Mouse (Mus musculus): ENCODE results near the gene H2al1e.
"Not testable (repeated sequence)": the region's sequence is repeated elsewhere in the genome, so short reads cannot be mapped to it uniquely, and the experiment has no call there.

The H2al1e gene

DNA sequence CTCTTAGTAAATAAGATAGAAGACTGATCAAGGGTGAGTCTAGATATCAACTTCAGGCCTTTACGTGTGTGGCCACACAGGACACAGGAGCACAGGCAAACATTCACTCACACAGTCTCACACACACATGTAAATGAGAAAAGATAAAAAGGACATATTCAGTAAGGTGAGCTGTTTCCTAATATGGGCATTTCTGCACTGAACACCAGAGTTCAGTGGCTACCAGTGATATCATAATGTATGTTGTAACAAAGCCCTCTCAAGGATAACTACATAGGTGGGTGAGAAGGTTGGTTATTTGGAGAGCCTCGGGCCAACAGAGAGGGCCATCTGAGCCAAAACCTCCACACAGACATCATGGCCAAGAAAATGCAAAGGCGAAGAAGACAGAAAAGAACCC is at the start of gene H2al1e:
Gene H2al1e (plus strand): TSS at position 301 of the 400 bp plus-strand sequence.
- in situ Hi-C loops (cut with MboI; ENCODE audit: low sequenced_read_pairs), result not testable (repeated sequence)

DNA sequence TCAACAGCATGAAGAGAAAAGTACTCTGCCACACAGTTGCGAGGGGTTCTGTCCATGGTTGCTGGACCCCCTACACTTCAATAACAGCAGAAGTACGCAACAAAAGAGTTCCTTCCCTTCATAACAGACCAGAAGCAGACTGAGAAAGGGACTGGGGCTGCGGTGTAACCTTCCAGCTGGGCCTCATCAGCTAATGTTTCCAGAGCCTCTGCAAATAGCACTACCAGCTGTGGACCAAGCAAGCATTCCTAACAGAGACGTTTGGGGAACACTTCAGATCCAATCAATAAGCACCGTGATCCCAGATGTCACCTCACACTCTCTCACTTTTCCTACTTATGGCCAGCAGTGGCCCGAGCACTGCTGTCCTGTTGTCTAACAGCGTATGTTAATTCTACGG is 46.8 kb upstream of the H2al1e start:
- in situ Hi-C loops (cut with MboI; ENCODE audit: low sequenced_read_pairs), result no loop called here

DNA sequence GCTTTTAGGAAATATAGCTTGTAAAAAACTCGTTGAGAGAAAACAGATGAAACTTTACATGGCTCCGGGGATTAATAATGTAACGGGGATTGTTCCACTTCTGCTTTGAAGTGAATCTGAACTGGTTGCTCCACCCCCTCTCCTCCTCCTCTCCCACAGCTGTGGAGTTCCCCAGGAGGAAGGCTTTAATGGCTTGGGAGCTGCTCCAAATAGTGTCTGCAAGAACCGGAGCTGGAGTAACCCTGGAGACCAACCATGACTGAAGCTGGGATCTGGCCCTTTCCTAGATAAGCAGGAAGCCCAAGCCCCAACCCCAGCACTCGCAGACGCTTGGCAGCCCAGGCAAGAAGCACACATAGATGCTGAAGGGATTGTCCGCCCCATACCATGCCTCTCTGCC is 43.9 kb upstream of the H2al1e start:
- in situ Hi-C loops (cut with MboI; ENCODE audit: low sequenced_read_pairs), result no loop called here

DNA sequence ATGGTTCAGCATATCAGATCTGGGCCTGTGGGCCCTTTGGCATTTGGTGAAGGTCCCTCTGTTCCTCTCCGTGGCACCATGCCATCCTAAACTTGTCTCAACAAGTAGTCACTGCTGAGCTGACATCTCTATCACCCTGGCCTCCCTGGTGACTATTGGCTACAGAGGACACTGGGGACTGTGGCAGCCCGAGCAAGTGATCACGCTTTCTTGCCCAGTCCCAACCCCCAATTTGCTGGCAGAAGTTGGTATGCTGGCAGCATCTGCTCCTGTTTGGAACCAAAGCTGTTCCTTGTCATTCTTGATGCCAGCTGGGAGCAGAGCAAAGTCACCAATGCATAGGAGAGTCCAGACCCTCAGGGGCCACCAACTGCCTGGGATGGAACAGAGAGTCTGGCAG is 42.7 kb upstream of the H2al1e start:
- in situ Hi-C loops (cut with MboI; ENCODE audit: low sequenced_read_pairs), result no loop called here

DNA sequence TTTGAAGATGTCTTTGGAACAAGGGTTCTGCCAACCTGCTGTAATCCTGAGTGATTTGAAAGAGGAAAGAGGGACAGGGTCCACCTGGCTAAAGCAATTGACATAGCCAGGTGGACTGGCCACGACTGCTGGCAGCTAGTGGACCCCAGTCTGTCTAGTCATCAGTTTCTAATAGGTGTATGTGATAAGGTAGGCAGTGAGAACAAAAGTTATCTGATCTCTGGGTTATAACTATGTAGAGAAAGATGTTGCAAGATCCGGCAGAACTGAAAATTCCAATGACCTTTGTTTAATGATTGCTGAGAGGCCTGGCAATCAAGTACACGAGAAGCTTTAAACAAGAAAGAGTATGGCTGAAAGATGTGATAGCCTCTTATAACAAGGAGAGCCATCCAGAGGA is 38.5 kb upstream of the H2al1e start:
- in situ Hi-C loops (cut with MboI; ENCODE audit: low sequenced_read_pairs), result no loop called here

DNA sequence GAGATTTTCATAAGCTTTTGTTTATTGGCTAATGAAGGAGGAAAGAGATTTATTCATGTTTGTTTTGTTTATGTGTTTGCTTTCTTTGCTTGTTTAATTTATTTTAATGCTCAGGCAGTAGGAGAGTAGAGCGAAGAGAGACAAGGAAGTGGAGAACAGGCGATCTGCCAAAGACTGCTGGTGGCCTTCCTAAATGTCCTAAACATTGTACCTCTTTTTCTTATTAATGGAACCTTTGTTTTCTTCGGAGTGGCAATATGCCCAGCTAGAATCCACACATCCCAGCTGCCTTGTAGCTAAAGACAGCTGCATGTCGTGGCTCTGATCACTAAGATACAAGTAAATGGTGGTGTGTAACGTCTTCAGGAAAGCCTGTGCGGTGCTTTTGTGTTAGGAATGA is 34.7 kb upstream of the H2al1e start:
- in situ Hi-C loops (cut with MboI; ENCODE audit: low sequenced_read_pairs), result no loop called here

DNA sequence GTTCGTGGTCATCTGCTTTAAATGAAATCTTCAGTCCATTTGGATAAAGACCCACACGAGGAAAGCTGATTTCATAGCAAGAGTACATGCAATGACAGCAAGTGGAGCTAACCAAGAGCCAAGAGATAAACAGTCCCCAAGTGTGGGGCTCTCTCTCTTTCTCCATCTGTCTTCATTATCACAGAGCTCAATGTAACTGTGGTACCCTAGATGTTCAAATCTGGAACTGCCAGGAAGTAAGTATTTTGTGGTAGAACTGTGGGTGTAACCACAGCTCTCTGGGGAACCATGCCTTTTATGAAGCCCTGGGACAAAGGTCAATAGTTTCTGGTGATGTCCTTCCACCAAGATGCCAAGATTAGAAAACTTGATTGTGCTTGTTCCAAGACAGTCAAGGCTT is 31.0 kb upstream of the H2al1e start:
- in situ Hi-C loops (cut with MboI; ENCODE audit: low sequenced_read_pairs), result no loop called here

DNA sequence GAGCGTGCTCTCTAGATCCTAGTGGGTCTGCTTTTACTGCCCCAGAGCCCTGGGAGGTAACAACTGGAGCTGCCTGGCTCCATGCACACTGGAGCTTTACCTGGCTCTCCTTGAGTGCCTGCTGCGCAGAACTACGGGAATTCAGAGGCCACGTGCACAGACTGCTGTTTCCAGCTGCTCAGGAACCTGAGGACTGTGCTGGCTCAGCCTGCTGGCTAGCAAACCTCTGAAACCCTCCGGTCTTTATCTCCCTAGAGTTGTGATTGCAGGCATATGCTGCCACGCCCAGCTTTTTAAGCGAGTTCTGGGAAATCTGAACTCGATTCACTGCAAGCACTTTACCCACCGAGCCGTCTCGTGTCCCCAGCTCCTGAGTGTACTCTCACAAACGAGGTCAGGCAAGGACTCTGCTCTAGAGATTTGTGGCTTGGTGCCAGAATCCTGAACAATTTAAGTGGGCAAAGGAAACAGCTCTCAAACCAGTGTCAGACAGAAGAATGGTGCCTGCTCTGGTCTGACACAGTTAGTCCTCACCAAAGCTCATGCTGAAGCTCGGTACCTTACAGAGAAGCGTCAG is 23.3 kb upstream of the H2al1e start:
- in situ Hi-C loops (cut with MboI; ENCODE audit: low sequenced_read_pairs), result no loop called here

DNA sequence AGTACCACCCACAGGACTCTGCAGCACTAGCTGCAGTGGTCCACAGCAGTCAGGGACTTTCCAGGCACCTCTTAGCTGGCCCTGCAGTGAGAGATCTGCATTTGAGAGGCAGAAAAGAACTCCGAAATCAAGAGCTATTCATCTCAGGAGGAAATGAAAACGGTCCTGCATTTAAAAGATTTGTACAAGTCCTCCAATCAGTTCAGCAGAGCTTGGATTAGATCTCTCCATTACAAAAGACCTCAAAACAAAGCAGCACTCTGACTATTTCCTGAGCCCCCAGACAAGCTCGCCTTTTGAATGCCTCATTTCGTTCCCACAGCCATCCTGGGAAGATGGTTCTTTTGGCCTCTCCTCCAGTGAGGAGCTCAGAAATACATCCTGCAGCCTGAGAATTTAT is 22.5 kb upstream of the H2al1e start:
- in situ Hi-C loops (cut with MboI; ENCODE audit: low sequenced_read_pairs), result no loop called here

DNA sequence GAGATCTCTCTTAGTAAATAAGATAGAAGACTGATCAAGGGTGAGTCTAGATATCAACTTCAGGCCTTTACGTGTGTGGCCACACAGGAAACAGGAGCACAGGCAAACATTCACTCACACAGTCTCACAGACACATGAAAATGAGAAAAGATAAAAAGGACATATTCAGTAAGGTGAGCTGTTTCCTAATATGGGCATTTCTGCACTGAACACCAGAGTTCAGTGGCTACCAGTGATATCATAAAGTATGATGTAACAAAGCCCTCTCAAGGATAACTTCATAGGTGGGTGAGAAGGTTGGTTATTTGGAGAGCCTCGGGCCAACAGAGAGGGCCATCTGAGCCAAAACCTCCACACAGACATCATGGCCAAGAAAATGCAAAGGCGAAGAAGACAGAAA is 12.8 kb upstream of the H2al1e start, which contains the start of gene H2al1a:
Gene H2al1a (plus strand): TSS at position 301 of the 400 bp plus-strand sequence.
- in situ Hi-C loops (cut with MboI; ENCODE audit: low sequenced_read_pairs), result not testable (repeated sequence)

DNA sequence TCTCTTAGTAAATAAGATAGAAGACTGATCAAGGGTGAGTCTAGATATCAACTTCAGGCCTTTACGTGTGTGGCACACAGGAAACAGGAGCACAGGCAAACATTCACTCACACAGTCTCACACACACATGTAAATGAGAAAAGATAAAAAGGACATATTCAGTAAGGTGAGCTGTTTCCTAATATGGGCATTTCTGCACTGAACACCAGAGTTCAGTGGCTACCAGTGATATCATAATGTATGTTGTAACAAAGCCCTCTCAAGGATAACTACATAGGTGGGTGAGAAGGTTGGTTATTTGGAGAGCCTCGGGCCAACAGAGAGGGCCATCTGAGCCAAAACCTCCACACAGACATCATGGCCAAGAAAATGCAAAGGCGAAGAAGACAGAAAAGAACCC is 9.6 kb upstream of the H2al1e start, which contains the start of gene H2al1b:
Gene H2al1b (plus strand): TSS at position 301 of the 400 bp plus-strand sequence.
- in situ Hi-C loops (cut with MboI; ENCODE audit: low sequenced_read_pairs), result not testable (repeated sequence)

DNA sequence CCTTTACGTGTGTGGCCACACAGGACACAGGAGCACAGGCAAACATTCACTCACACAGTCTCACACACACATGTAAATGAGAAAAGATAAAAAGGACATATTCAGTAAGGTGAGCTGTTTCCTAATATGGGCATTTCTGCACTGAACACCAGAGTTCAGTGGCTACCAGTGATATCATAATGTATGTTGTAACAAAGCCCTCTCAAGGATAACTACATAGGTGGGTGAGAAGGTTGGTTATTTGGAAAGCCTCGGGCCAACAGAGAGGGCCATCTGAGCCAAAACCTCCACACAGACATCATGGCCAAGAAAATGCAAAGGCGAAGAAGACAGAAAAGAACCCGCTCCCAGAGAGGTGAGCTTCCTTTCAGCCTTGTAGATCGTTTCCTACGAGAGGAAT is 6.4 kb upstream of the H2al1e start, which contains the start of gene H2al1c:
Gene H2al1c (plus strand): TSS at position 301 of the 400 bp plus-strand sequence.
- in situ Hi-C loops (cut with MboI; ENCODE audit: low sequenced_read_pairs), result not testable (repeated sequence)

DNA sequence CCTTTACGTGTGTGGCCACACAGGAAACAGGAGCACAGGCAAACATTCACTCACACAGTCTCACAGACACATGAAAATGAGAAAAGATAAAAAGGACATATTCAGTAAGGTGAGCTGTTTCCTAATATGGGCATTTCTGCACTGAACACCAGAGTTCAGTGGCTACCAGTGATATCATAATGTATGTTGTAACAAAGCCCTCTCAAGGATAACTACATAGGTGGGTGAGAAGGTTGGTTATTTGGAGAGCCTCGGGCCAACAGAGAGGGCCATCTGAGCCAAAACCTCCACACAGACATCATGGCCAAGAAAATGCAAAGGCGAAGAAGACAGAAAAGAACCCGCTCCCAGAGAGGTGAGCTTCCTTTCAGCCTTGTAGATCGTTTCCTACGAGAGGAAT is 3.2 kb upstream of the H2al1e start, which contains the start of gene H2al1d:
Gene H2al1d (plus strand): TSS at position 301 of the 400 bp plus-strand sequence.
- in situ Hi-C loops (cut with MboI; ENCODE audit: low sequenced_read_pairs), result not testable (repeated sequence)

DNA sequence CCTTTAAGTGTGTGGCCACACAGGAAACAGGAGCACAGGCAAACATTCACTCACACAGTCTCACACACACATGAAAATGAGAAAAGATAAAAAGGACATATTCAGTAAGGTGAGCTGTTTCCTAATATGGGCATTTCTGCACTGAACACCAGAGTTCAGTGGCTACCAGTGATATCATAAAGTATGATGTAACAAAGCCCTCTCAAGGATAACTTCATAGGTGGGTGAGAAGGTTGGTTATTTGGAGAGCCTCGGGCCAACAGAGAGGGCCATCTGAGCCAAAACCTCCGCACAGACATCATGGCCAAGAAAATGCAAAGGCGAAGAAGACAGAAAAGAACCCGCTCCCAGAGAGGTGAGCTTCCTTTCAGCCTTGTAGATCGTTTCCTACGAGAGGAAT is 3.1 kb downstream of the H2al1e start, which contains the start of gene H2al1f:
Gene H2al1f (plus strand): TSS at position 301 of the 400 bp plus-strand sequence.
- in situ Hi-C loops (cut with MboI; ENCODE audit: low sequenced_read_pairs), result not testable (repeated sequence)

DNA sequence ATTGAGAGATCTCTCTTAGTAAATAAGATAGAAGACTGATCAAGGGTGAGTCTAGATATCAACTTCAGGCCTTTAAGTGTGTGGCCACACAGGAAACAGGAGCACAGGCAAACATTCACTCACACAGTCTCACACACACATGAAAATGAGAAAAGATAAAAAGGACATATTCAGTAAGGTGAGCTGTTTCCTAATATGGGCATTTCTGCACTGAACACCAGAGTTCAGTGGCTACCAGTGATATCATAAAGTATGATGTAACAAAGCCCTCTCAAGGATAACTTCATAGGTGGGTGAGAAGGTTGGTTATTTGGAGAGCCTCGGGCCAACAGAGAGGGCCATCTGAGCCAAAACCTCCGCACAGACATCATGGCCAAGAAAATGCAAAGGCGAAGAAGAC is 6.2 kb downstream of the H2al1e start, which contains the start of gene H2al1g:
Gene H2al1g (plus strand): TSS at position 301 of the 400 bp plus-strand sequence.
- in situ Hi-C loops (cut with MboI; ENCODE audit: low sequenced_read_pairs), result not testable (repeated sequence)

DNA sequence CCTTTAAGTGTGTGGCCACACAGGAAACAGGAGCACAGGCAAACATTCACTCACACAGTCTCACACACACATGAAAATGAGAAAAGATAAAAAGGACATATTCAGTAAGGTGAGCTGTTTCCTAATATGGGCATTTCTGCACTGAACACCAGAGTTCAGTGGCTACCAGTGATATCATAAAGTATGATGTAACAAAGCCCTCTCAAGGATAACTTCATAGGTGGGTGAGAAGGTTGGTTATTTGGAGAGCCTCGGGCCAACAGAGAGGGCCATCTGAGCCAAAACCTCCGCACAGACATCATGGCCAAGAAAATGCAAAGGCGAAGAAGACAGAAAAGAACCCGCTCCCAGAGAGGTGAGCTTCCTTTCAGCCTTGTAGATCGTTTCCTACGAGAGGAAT is 9.5 kb downstream of the H2al1e start, which contains the start of gene H2al1h:
Gene H2al1h (plus strand): TSS at position 301 of the 400 bp plus-strand sequence.
- in situ Hi-C loops (cut with MboI; ENCODE audit: low sequenced_read_pairs), result not testable (repeated sequence)

DNA sequence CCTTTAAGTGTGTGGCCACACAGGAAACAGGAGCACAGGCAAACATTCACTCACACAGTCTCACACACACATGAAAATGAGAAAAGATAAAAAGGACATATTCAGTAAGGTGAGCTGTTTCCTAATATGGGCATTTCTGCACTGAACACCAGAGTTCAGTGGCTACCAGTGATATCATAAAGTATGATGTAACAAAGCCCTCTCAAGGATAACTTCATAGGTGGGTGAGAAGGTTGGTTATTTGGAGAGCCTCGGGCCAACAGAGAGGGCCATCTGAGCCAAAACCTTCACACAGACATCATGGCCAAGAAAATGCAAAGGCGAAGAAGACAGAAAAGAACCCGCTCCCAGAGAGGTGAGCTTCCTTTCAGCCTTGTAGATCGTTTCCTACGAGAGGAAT is 12.6 kb downstream of the H2al1e start, which contains the start of gene H2al1i:
Gene H2al1i (plus strand): TSS at position 301 of the 400 bp plus-strand sequence.
- in situ Hi-C loops (cut with MboI; ENCODE audit: low sequenced_read_pairs), result not testable (repeated sequence)

DNA sequence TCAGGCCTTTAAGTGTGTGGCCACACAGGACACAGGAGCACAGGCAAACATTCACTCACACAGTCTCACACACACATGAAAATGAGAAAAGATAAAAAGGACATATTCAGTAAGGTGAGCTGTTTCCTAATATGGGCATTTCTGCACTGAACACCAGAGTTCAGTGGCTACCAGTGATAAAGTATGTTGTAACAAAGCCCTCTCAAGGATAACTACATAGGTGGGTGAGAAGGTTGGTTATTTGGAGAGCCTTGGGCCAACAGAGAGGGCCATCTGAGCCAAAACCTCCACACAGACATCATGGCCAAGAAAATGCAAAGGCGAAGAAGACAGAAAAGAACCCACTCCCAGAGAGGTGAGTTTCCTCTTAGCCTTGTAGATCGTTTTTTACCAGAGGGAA is 15.8 kb downstream of the H2al1e start, which contains the start of gene H2al1j:
Gene H2al1j (plus strand): TSS at position 301 of the 400 bp plus-strand sequence.
- in situ Hi-C loops (cut with MboI; ENCODE audit: low sequenced_read_pairs), result not testable (repeated sequence)

DNA sequence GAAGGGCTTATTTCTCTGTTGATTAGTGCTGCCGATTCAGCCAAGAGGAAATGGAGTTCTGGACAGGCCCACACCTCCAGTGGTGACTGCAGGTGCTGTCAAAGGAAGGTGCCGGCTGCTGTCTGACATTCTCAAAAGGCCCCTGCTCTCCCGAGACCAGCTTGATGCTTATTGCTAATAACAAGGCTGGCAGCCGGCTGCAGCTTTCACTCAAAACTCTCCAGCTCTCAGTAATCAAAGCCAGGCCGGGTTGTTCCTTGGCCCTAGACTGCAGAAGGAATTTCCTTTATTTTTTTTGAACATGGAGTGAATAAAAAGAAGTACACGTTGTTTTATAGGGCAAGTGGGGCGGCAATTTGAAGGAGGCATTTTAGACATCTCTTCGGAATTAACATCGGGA is 34.0 kb downstream of the H2al1e start:
- in situ Hi-C loops (cut with MboI; ENCODE audit: low sequenced_read_pairs), result no loop called here

DNA sequence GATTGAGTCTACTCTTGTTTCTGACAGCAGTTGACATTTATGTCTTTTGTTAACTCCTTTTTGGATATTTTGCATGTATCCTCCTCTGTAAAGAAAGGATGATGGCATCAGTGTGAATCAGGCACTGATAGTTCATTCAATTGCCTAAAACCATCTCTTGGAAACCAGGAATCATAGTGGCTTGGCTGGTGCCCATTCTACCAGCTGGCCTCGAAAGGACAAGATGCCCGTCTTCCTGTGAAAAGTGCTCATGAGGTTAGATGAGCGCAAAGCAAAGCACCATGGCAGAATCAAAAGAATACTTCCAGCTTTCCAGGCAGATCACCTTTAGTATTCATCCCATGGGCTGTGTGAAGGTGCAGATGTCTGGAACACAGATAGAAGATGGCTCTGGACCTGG is 35.0 kb downstream of the H2al1e start:
- in situ Hi-C loops (cut with MboI; ENCODE audit: low sequenced_read_pairs), result no loop called here

DNA sequence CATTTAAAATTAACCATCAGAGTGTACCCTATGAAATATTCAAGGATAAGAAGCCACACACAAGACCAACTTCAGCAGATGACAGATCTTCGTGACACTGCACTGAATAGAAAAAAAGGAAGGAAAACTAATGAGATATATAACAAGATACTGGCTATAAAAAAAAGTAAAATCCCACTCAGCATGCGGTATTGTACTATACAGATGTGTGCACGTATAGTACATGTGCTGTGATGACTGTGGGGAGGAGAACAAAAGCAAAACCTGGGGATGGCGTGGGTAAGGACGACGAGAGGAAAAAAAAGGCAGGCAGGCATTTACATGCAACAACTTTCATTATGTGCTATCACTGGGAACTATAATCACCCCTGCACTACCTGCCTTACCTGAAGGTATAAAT is 49.1 kb downstream of the H2al1e start:
- in situ Hi-C loops (cut with MboI; ENCODE audit: low sequenced_read_pairs), result no loop called here

DNA sequence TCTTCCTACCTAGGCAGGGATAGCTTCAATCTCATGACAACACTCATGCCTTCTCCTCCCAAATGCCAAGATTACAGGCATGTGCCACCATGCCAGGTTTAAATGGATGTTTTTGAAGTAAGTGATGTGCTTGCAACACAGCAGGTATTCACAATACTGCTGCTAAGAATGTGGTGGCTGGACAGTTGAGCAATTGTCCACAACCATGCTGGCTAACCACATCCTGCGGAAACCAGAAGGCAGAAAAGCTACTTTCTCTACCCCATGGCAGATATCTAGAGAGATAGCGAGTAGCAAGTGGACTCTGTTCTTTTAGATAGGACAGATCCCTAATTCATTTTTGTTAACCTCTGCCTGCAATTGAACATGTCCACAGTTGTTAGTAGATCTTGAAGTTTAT is 49.5 kb downstream of the H2al1e start:
- in situ Hi-C loops (cut with MboI; ENCODE audit: low sequenced_read_pairs), result no loop called here

All from CH12F3 (cell line).